Mouse (Mus musculus) left cerebral cortex, postnatal 14 days (tissue): ENCODE results near the gene Rapgef3. TPM values are rescaled to one million over a fixed set of nuclear protein-coding genes. Genes with fewer than 3 reads are reported as not detected.
A peak's percentile ranks its signal among the peaks of the same experiment; 100 is the strongest.

Experiments
- DNase-seq, 2 experiments: peaks; one replicate each; pipeline ENCODE4 v3.0.0; 2021 to 2022; ENCODE audit warnings: low spot score in 2 of 2, mixed read lengths in 1 of 2
- intact Hi-C: fragments of 180-260 bp; cut with DNase I; formaldehyde crosslinking; loops from one replicate; pipeline ENCODE4 v1.15.1; 2025
- total RNA-seq, 2 experiments: library from RNA; stranded (reverse); gene quantifications; 2 replicates each; pipeline ENCODE4 v1.2.3; 2021

Rapgef3 gene
- total RNA-seq, 2 experiments from 2014 or later, result 28.9 to 36.7 TPM

DNA sequence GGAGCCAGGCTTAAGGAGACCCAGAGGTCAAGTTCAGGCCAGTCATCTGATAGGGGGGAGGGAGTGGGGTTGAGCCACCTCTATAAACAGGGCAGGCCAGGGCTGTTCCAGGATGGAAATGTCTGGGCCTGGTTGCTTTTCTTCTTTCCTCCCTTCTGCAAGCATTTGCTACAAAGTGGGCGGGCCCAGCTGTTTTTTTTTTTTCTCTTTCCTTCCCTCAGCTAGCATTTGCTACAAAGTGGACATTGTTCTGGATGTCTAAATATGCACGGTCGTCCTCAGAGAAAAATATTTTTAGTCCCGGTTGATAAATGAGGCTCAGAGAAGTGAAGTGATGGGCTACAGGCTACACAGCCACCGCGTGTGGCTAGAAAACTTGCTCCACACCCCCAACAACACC, 13.3 kb downstream of the Rapgef3 start:
- intact Hi-C loops, result no loop called here

DNA sequence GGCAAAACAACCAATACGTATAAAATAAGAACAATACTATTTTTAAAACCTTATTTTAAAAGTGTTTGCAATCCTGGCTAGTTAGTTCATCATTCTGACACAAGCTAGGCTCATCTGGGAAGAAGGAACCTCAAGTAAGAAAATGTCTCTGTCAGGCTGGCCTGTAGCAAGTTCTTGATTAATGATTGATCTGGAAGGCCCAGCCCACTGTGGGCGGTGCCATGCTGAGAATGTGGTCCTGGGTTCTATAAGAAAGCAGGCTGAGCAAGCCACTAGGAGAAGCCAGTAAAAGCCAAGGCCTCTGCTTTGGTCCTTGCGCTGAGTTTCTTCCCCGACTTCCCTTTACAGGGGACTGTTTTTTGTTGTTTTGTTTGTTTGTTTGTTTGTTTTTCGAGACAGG, 15.3 kb downstream of the Rapgef3 start:
- intact Hi-C loops, result no loop called here
- no peak for DNase-seq

More for the DNA sequence above, 13.3 kb downstream of the Rapgef3 start:
- DNase-seq, result no peak

- no peak for DNase-seq
- intact Hi-C loops, result no loop called here
Measured at GRCm38 (mm10) chr15:97751676-97752075, 16.1 kb downstream of the Rapgef3 start.

DNA sequence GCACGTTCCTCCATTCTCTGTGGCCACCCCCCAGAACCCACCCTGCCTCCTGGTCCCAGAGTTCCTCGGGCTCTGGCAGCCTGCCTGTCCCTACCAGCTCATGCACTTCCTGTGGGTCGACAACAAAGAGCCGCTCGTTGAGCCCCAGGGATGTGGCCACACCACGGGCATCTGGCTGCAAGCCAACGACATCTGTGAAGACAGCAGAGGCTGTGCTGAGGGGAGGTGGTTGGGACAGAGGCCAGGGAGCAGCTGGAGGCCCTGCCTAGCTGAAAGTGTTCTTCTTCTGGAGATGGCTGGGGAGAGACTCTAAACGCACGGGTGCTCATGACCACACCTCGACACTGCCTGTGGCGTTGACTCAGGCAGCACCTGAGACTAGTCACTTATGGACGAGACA, 17.1 kb downstream of the Rapgef3 start:
- peak; percentile 86 to 92 for DNase-seq
- intact Hi-C loops, result no loop called here

- intact Hi-C loops, result no loop called here
- no peak for DNase-seq
Measured at GRCm38 (mm10) chr15:97749841-97750240, 17.9 kb downstream of the Rapgef3 start.

- intact Hi-C loops, result no loop called here
- DNase-seq, result no peak
Measured at GRCm38 (mm10) chr15:97749397-97749796, 18.4 kb downstream of the Rapgef3 start.

- intact Hi-C loops, result no loop called here
- no peak for DNase-seq
Measured at GRCm38 (mm10) chr15:97748964-97749363, 18.8 kb downstream of the Rapgef3 start.

DNA sequence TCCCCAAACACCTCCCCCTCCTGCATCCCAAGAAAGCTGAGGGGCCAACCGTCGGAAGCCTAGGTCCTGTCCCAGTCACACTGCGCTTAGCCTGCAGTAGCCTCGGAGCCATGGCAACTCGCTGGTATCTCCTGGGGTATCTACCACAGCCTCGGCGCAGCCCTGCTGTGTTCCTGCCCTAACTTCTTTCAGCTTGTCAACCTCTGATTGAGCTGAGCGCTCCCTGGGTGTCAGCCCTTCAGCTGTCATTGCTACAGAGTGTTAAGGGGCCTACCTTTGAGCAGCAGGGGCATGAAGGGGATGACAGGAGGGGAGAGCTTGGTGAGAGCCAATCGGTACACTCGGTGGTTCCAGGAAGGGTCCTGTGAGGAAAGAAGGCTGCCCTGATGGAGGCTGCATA, 19.5 kb downstream of the Rapgef3 start:
- intact Hi-C loops, result no loop called here
- DNase-seq, result no peak

DNA sequence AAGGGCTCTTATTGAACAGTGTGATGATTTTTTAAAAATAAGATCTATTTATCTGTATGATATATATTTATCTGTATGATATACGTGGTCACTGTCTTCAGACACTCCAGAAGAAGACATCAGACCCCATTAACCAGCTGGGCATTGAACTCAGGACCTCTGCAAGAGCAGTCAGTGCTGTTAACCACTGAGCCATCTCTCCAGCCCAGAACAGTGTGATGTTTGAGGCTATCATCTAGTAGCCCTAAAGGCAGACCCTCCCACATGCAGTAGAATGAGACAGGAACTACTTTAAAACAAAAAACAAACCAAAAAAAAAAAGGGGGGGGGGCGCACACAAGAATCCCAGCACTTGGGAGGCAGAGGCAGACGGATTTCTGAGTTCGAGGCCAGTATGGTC, 20.3 kb downstream of the Rapgef3 start:
- intact Hi-C loops, result no loop called here

DNA sequence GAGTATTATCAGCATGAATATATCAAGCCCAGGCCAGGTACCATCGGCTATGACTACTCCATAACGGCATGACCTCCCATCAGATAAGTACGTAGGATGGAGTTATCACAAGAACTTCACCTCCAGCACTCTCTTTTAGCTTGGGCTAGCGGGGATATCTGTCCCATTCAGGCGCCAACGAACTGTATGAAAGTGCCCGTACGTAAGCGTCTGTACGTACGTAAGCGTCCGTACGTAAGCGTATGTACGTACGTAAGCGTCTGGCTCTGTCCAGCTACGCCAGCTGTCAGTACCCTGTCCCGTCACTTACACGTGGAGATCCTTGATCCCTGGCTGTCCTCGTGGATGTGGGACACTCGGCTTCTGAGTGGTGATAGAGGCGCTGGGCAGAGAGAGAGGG, 21.0 kb downstream of the Rapgef3 start:
- no peak for DNase-seq
- intact Hi-C loops, result no loop called here

More for the DNA sequence above, 20.3 kb downstream of the Rapgef3 start:
- DNase-seq, result no peak

GRCm38 (mm10) chr15:97746278-97746677, 21.5 kb downstream of the Rapgef3 start:
- no peak for DNase-seq
- intact Hi-C loops, result no loop called here

GRCm38 (mm10) chr15:97745331-97745730, 22.4 kb downstream of the Rapgef3 start:
- intact Hi-C loops, result no loop called here
- no peak for DNase-seq

GRCm38 (mm10) chr15:97744930-97745329, 22.8 kb downstream of the Rapgef3 start:
- intact Hi-C loops, result no loop called here

DNA sequence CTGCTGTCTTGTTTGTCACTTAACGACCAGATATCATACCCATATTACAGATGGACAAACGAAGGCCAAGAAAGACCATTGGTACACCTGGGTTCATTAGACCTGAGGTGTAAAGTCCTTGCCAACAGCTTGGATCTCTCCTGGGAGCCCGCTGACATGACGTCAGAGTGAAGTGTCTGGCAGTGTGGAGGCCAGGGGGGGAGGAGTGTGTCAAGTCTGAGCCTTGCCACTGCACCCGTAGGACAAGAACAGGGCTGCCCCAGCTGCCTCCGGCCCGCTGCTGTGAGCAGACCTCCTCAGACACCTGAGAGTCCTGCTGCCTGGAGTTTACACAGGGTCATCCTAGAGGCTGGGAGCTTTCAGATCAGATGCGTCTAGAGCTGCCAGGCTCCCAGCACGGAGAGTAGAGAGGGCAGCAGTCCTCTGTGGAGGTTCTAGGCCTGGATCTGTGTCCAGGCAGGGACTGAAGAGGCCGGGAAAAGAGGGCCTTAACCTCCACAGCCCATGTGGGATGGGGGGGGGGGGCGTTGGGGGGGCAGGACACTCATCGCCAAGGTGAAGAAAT, 23.7 kb downstream of the Rapgef3 start:
- intact Hi-C loops, result no loop called here

More at GRCm38 (mm10) chr15:97744930-97745329, 22.8 kb downstream of the Rapgef3 start:
- no peak for DNase-seq

DNA sequence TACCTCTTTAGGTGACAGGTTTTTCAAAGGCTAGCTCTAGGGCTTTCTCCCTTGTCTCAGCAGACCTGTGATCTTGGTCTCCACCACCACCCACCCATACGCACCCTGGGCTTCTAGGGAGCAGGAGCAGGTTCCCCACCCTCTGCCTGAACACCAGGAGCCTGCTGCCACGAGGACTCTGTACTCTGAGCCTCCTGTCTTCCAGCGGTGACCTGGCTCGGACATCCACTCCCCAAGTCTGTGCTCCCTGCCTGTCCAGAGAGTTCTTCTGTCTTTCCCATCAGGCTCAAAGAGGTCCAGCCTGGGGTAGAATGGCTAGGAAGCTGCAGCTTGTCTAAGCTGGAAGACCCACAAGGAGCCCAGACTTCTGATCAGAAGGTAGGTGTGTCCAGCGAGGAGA, 24.6 kb downstream of the Rapgef3 start:
- no peak for DNase-seq
- intact Hi-C loops, result no loop called here

More for the DNA sequence above, 23.7 kb downstream of the Rapgef3 start:
- no peak for DNase-seq

DNA sequence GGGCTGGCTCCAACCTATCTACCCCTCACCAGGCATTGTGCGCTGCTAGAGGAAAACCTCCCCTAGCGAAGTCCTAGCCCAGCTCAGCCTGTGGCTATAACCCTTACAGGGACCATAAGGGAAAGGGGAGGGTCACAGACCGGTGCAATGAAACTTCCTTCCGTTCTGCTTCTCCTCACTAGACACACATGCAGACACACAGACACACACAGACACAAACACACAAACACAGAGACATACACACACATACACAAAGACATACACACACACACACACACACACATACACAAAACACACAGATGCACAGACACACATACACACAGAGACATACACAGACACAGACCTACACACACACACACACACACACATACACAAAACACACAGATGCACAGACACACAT, 25.2 kb downstream of the Rapgef3 start:
- intact Hi-C loops, result no loop called here
- DNase-seq, result no peak

GRCm38 (mm10) chr15:97742074-97742473, 25.7 kb downstream of the Rapgef3 start:
- no peak for DNase-seq
- intact Hi-C loops, result no loop called here

GRCm38 (mm10) chr15:97741662-97742061, 26.1 kb downstream of the Rapgef3 start:
- DNase-seq, result no peak
- intact Hi-C loops, result no loop called here

DNA sequence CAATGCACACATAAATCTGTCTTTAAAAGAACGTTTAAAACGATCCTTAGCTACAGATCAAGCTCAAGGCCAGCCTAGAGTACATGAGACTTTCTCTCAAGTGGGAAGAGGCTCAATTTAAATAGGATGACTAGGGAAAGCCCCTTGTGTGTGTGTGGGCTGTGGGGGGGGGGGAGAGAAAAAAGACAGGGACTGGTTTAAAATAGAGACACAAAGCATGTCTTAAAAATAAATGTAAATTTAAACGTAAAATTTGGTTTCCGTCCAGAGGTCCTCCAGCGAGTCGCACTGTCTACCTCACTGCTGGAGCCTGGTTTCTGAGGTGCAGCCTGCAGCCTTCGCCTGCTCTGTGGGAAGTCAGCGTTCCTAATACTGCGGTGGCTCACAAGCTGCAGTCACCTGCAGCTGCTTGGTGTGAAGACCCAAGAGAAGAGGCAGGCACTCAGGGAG, 27.5 kb downstream of the Rapgef3 start:
- DNase-seq, result no peak
- intact Hi-C loops, result no loop called here

DNA sequence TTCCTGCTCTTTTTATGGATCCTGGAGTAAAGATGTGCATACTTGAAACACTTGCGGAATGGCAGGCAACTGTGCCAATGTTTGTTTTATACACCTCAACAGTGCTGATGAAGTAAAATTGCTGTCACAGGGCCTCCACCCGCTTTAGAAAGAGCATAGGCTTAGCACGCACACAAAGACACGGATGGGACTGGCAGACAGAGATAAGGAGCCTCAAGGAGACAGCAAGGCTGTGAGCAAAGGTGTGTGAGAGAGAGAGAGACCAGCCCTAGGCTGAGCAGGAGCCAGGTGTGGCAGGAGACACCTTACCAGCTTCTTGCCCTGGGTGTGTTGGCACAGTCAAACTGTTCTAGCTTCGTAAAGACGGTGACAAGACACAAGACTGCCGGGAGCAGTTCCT, 28.8 kb downstream of the Rapgef3 start:
- no peak for DNase-seq
- intact Hi-C loops, result no loop called here

- no peak for DNase-seq
Measured at GRCm38 (mm10) chr15:97731988-97732387, 35.8 kb downstream of the Rapgef3 start.

GRCm38 (mm10) chr15:97731111-97731510, 36.7 kb downstream of the Rapgef3 start, which contains the start of gene Endou:
TSS of gene Endou (minus strand) at chr15:97731339.
- intact Hi-C loops, result no loop called here

More at GRCm38 (mm10) chr15:97731988-97732387, 35.8 kb downstream of the Rapgef3 start:
- intact Hi-C loops, result no loop called here

More at GRCm38 (mm10) chr15:97731111-97731510, 36.7 kb downstream of the Rapgef3 start, which contains the start of gene Endou:
- DNase-seq, result no peak
